Mouse (Mus musculus): Measurements from ENCODE around the gene Sema6d. TPM values are rescaled to one million over a fixed set of nuclear protein-coding genes. Genes with fewer than 3 reads are reported as not detected.

Sema6d gene
- polyA plus RNA-seq, 1 experiment from 2014 or later = 8.3 TPM

DNA sequence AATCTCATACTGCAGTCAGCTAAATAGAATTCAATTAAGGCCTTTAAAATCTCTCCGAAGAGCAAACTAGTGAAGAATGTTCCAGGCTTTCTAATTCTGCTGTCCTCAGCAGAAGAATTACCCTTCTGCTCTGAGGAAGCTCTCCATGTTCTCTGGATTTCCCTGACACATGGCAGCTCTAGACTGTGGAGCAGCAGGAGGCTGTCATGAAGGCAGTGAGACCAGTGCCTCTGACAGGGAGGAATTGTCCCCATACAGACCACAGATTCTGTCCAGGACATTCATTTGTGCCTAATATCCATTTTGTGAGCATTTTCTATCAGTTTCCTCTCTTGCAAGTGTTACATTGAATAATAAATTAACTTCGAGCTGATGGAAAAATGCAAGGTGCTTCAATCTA lies 99.5 kb downstream of the Sema6d start:
- no peak for DNase-seq (ENCODE audit: low spot score)
- Histone ChIP-seq H3K27ac (replicated peaks) (no peak overlapping the region), H3K36me3 (replicated peaks) (no peaks in the 10 kb centered on the region), H3K4me1 (no peaks in the 10 kb centered on the region), H3K27me3 (replicated peaks; ENCODE audit: low read depth, poor library complexity, severe bottlenecking) (no peaks in the 10 kb centered on the region), H3K4me3 (no peak overlapping the region), H3K9me3 (no peaks in the 10 kb centered on the region)
- 86% methylated on average over 2 of the region's 2 CpGs for WGBS

DNA sequence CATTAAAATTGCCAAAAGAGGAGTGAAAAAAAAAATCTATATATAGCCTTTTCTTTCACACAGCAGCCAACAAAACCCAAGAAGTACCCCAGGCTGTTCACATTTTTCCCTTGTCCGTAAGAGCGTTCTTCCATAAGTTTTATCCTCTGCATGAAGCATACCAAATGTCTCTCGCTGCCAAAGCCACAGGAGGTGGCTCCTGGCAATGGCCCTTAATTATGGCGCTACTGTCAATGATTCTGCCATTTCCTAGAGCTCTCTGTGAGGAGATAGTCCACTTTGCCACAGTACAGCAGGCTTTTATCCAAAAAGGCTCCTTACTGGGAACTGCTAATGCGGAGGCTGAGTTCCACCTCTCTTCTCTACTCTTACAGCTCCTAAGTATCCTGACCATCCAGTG lies 104.3 kb downstream of the Sema6d start:
- H3K4me3 ChIP-seq = no peak overlapping the region
- no peaks in the 10 kb centered on the region for H3K4me1 ChIP-seq
- no peaks in the 10 kb centered on the region for H3K36me3 ChIP-seq (replicated peaks)
- no peak for DNase-seq (ENCODE audit: low spot score)
- no peaks in the 10 kb centered on the region for H3K27me3 ChIP-seq (replicated peaks; ENCODE audit: low read depth, poor library complexity, severe bottlenecking)
- no peak overlapping the region for H3K27ac ChIP-seq (replicated peaks)
- WGBS = 87% methylated on average over 5 of the region's 5 CpGs
- no peaks in the 10 kb centered on the region for H3K9me3 ChIP-seq

DNA sequence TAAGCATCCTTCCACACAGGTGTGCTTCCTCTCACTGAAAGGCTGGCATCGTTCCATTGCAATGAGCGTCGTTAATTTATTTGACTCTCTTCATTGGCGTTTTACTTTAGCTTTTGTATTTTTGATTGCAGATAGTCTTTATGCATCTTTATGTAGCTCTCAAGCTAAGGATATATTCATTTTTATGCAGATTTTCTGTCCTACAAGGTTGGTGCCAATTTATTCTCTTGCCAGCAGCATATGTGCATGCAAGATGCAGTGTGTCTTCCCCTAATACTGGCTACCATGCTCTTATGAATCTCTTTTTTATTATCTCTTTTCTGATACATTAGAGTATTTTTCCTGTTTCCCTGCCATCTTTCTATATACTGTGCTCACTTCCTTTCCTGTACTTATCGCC lies 111.7 kb downstream of the Sema6d start:
- DNase-seq (ENCODE audit: low spot score) = no peak
- 91% methylated on average over 5 of the region's 5 CpGs for WGBS
- H3K27ac ChIP-seq (replicated peaks) = no peak overlapping the region
- no peak overlapping the region for H3K4me3 ChIP-seq
- H3K4me1 ChIP-seq = no peaks in the 10 kb centered on the region
- no peaks in the 10 kb centered on the region for H3K9me3 ChIP-seq
- no peaks in the 10 kb centered on the region for H3K27me3 ChIP-seq (replicated peaks; ENCODE audit: low read depth, poor library complexity, severe bottlenecking)
- no peaks in the 10 kb centered on the region for H3K36me3 ChIP-seq (replicated peaks)

DNA sequence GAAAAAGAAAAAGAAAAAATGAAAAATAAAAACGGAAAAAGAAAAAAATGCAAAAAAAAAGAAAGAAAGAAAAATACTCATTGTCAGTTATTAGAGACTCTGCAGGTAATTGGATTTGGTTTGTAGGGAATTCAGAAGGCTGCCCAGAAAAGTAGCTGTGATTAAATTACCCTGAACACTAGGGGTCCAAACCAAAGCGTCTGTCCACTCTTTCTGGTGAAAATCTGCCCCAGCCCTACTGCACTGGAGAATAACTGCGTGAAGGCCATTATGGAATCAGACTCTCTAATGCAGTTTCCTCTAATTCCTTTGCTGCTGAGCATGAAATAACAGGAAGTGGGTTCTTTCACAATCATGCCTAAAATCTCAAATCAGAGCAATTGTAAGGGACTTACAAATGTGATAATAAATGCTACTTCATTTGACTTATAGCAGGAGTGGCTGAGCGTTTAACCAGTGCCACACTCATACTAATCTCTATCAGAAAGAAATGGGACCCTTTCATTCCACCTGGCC lies 112.8 kb downstream of the Sema6d start:
- Histone ChIP-seq H3K4me1 (no peaks in the 10 kb centered on the region), H3K9me3 (no peaks in the 10 kb centered on the region), H3K27ac (replicated peaks) (no peak overlapping the region), H3K4me3 (no peak overlapping the region), H3K36me3 (replicated peaks) (no peaks in the 10 kb centered on the region), H3K27me3 (replicated peaks; ENCODE audit: low read depth, poor library complexity, severe bottlenecking) (no peaks in the 10 kb centered on the region)
- DNase-seq (ENCODE audit: low spot score) = no peak
- WGBS = 41% methylated on average over 4 of the region's 4 CpGs

DNA sequence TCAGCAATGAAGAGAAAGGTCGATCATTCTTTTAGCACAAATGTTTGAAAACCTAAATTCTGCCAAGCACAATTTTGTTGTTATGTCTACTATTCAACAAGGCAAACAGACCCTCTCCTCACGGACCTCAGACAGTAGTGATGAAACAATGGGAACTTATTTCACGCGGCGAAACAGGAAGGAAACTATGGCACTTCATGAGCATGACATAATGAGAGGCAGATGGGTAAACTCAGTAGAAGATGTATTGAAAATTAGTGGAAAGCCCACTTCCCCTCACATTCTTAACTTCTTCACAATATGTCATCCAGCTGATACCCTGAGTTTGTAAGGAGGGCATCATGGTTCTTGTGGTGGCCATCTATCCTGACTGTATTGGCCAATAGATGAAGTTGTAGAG lies 116.0 kb downstream of the Sema6d start:
- no peaks in the 10 kb centered on the region for H3K4me1 ChIP-seq
- no peak overlapping the region for H3K4me3 ChIP-seq
- WGBS = 72% methylated on average over 5 of the region's 5 CpGs
- no peak overlapping the region for H3K27ac ChIP-seq (replicated peaks)
- DNase-seq (ENCODE audit: low spot score) = no peak
- no peaks in the 10 kb centered on the region for H3K9me3 ChIP-seq
- no peaks in the 10 kb centered on the region for H3K27me3 ChIP-seq (replicated peaks; ENCODE audit: low read depth, poor library complexity, severe bottlenecking)
- no peaks in the 10 kb centered on the region for H3K36me3 ChIP-seq (replicated peaks)

DNA sequence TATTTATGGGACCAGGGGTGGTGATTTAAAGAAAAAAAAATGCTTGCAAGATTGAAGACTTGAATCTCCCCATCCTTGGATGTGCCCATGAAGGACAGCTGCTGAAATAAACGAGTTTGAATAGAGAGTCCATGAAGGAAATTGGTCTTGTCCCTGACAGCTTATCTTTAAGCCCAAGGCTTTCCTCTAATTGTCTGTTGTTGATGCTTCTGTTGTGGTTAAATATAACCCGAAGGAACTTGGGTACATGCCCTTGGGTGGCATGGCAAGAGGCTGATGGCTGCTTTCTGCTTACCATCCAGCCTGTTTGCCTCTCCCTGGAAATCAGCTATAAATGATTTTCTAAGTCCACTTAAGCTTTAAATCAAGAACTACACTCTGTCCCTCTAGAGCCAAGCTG lies 118.5 kb downstream of the Sema6d start:
- H3K36me3 ChIP-seq (replicated peaks) = no peaks in the 10 kb centered on the region
- no peak overlapping the region for H3K27ac ChIP-seq (replicated peaks)
- no peak overlapping the region for H3K4me3 ChIP-seq
- no peak for DNase-seq (ENCODE audit: low spot score)
- H3K4me1 ChIP-seq = no peaks in the 10 kb centered on the region
- no peaks in the 10 kb centered on the region for H3K9me3 ChIP-seq
- H3K27me3 ChIP-seq (replicated peaks; ENCODE audit: low read depth, poor library complexity, severe bottlenecking) = no peaks in the 10 kb centered on the region
- 61% methylated on average over 2 of the region's 2 CpGs for WGBS

DNA sequence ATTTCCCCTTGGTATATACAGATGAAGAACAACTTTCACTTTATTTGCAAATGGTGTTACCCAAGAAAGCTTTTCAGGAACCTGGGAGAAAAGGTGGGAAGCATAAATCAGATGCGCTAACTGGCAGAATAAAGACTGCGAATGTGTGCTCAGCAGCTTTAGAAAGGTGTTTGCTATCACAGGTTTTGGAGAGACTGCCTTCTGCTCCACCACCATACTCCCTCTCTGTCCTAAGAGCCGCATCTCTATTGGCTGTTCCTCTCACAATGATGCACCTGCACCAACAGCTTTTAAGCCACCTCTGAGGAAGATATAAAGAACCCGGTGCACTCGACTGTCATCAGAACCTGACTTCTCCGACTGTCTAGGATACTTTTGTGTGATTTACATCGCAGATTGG lies 133.8 kb downstream of the Sema6d start:
- Histone ChIP-seq H3K4me1 (no peaks in the 10 kb centered on the region), H3K4me3 (no peak overlapping the region), H3K9me3 (no peaks in the 10 kb centered on the region), H3K27ac (replicated peaks) (no peak overlapping the region), H3K27me3 (replicated peaks; ENCODE audit: low read depth, poor library complexity, severe bottlenecking) (no peaks in the 10 kb centered on the region), H3K36me3 (replicated peaks) (no peaks in the 10 kb centered on the region)
- no peak for DNase-seq (ENCODE audit: low spot score)
- WGBS = 78% methylated on average over 7 of the region's 7 CpGs

DNA sequence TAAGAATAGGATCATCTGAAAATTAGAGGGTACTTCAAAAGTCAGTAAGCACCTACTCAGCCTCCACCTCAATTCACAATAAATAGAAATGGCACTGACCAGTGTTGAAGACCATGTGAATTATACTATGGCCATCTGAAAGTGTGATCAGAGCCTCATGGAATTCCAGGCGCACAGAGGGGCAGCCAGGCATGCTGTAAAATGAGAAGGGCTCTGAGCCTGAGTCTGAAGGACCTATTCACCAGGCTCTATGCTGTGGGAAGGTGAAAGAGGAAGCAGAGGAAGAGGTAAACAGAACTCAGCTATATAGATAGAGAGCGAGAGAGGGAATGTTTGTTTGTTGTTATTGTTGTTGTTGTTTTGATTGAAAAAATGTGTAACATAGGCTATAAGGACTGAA lies 134.6 kb downstream of the Sema6d start:
- Histone ChIP-seq H3K36me3 (replicated peaks) (no peaks in the 10 kb centered on the region), H3K4me3 (no peak overlapping the region), H3K4me1 (no peaks in the 10 kb centered on the region), H3K9me3 (no peaks in the 10 kb centered on the region), H3K27ac (replicated peaks) (no peak overlapping the region), H3K27me3 (replicated peaks; ENCODE audit: low read depth, poor library complexity, severe bottlenecking) (no peaks in the 10 kb centered on the region)
- no peak for DNase-seq (ENCODE audit: low spot score)
- WGBS = 56% methylated on average over 2 of the region's 2 CpGs

DNA sequence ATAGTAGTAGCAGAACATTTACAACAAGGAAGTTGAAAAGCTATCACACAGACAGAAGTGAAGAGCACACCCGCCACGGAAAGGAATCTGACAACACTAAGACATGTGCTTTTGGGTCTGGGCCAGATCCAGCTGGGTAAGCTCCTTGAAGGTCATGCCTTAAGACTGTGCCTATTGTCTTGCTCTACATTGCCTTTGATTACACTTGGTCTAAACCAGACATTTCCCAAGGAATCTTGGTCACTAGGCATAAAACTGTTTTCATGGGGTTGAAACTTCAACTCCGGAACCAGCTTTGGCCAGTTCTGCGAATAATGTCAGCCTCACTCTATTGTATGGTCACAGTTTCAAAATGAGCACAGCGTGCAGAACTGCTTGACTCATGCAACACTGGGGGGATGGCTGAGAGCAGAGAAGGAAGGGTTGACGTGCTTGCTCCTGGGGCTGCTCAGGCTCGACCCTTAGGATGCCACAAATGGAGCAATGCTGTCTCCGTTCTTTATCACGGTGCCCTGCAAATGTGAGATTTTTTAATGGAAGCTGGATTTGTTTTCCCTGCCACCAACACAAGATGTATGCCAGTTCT lies 145.0 kb downstream of the Sema6d start:
- H3K4me3 ChIP-seq = no peak overlapping the region
- DNase-seq (ENCODE audit: low spot score) = no peak
- WGBS = 84% methylated on average over 9 of the region's 9 CpGs
- H3K9me3 ChIP-seq = no peaks in the 10 kb centered on the region
- H3K27me3 ChIP-seq (replicated peaks; ENCODE audit: low read depth, poor library complexity, severe bottlenecking) = no peaks in the 10 kb centered on the region
- no peaks in the 10 kb centered on the region for H3K4me1 ChIP-seq
- H3K27ac ChIP-seq (replicated peaks) = no peak overlapping the region
- no peaks in the 10 kb centered on the region for H3K36me3 ChIP-seq (replicated peaks)

DNA sequence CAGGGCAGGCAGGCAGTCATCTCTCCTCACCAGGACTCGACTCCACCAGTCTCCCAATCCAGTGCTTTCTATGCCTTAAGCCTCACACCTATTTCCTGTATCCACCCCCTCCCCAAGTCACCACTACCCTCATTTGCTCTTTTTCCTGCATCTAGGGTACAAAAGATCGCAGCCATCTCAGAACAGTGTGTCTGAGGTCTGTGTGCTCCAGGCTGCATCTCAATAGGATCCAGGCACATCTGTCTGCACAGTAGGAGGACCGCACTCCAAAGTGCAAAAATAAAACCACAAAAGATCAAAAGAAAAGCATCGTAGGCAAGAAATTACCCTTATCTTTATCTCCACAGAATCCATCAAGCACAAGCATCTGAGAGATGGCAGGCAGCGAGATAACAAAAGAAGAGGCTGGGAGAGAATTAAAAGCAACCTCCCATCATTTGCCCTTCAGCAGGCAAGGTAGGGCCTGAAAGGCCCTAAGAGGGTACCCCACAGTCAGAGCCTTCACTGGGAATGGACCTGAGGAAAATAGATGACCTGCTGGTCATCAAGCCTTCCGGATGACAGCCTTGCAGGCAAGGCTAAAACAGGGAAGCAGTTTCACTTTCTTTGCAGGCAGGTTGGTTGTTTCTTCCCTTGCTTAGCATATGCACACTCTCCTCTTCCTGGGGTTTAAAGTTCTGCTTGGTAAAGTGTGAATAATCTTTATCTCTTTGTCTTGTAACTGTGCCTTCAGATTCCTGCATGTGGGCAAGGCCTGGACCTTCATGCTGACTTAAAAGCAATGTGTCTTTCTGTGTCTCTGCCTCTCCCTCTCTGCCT lies 145.7 kb downstream of the Sema6d start:
- no peaks in the 10 kb centered on the region for H3K9me3 ChIP-seq
- H3K36me3 ChIP-seq (replicated peaks) = no peaks in the 10 kb centered on the region
- H3K4me3 ChIP-seq = no peak overlapping the region
- H3K27ac ChIP-seq (replicated peaks) = no peak overlapping the region
- WGBS = 55% methylated on average over 6 of the region's 6 CpGs
- no peak for DNase-seq (ENCODE audit: low spot score)
- no peaks in the 10 kb centered on the region for H3K4me1 ChIP-seq
- H3K27me3 ChIP-seq (replicated peaks; ENCODE audit: low read depth, poor library complexity, severe bottlenecking) = no peaks in the 10 kb centered on the region

DNA sequence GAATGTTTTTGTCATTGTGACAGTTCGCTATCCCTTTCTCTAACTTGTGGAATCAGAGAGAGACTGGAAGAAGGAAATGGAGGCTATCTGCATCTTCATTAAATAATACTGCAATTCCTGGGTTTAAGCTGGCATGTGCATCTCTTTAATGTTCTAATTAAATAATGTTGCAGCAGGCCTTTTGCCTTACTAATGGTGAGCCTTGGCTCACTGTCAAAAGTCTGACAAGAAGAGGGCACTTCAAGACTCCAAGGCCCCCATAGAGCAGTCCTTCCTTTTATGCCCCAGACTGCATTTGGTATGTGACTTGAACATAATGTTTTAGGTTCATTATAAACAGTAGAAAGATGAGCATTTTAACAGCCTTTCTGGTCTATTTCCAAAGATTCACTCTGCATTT lies 147.1 kb downstream of the Sema6d start:
- no peak overlapping the region for H3K4me3 ChIP-seq
- H3K27me3 ChIP-seq (replicated peaks; ENCODE audit: low read depth, poor library complexity, severe bottlenecking) = no peaks in the 10 kb centered on the region
- no peaks in the 10 kb centered on the region for H3K9me3 ChIP-seq
- no peaks in the 10 kb centered on the region for H3K36me3 ChIP-seq (replicated peaks)
- H3K4me1 ChIP-seq = no peaks in the 10 kb centered on the region
- 90% methylated on average over 1 of the region's 1 CpGs for WGBS
- H3K27ac ChIP-seq (replicated peaks) = no peak overlapping the region
- no peak for DNase-seq (ENCODE audit: low spot score)

DNA sequence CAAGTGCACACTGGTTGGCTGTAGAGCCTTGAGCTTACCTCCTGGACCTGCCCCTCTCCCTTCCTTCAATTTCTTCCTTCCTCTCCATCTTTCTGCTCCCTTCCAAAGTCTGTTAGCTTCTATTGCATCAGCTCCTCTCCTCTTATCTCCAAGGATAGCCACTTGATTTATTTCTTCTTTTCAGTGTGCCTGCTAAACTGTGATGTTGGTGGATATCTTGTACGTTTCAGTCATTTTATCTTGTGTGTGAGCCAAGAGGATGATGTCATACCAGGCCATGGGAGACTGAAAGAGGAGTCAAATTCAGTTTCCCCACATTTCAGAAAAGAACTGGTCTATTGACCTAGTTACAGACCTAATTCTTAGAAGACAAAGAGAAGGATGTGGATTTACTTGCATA lies 153.8 kb downstream of the Sema6d start:
- 85% methylated on average over 1 of the region's 1 CpGs for WGBS
- Histone ChIP-seq H3K36me3 (replicated peaks) (no peaks in the 10 kb centered on the region), H3K27me3 (replicated peaks; ENCODE audit: low read depth, poor library complexity, severe bottlenecking) (no peaks in the 10 kb centered on the region), H3K4me3 (no peak overlapping the region), H3K27ac (replicated peaks) (no peak overlapping the region), H3K9me3 (no peaks in the 10 kb centered on the region), H3K4me1 (0 out of 2 replicates have a peak, but pooled peaks cover 3% of the 10 kb centered on the region)
- no peak for DNase-seq (ENCODE audit: low spot score)

DNA sequence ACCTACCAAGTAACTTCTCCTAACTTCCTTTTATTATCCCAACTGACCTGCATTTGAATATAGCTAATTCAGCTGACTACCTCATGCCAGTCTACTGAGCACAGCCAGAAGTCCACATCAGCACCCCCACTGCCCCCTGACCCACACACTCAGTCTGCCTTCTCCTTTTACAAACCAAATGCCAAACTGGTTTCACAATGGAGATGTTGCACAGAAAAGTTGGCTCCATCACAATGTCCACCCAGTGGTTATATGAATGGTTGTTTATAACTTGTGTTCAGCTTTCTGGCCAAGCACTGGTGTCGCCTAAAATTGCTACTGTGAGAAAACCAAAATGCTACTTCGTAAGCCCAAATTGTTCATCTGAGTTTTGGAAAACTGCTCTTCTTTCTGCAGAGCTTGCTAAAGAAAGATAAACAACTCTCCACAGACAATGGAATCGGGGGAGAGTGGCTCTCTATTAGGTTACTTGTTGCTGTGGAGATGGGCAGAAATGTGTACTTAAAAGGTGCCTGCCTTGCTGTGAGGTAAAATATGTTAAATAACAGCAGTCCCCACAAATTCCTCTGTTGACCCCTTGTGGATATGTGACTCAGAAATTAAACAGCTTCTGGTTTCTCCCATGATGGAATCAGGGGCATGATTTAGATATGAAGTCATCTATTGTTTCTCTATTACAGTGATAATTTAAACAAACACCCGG lies 154.9 kb downstream of the Sema6d start:
- no peak for DNase-seq (ENCODE audit: low spot score)
- whole genome bisulfite sequencing = 71% methylated on average over 4 of the region's 4 CpGs

More for the DNA sequence above, 154.9 kb downstream of the Sema6d start:
- Histone ChIP-seq H3K27ac (replicated peaks) (no peak overlapping the region), H3K4me1 (0 out of 2 replicates have a peak, but pooled peaks cover 3% of the 10 kb centered on the region), H3K9me3 (no peaks in the 10 kb centered on the region), H3K36me3 (replicated peaks) (no peaks in the 10 kb centered on the region), H3K27me3 (replicated peaks; ENCODE audit: low read depth, poor library complexity, severe bottlenecking) (no peaks in the 10 kb centered on the region), H3K4me3 (no peak overlapping the region)
